Mouse (Mus musculus) ES-CJ7 (cell line): ENCODE data around the gene Gm6882.
"Not testable (repeated sequence)": the region's sequence is repeated elsewhere in the genome, so short reads cannot be mapped to it uniquely, and the experiment has no call there.

Experiments
- DNase-seq: peaks from one replicate; pipeline ENCODE4 v3.0.0; 2011; ENCODE audit warnings: low read depth, low spot score

Gm6882 gene

DNA sequence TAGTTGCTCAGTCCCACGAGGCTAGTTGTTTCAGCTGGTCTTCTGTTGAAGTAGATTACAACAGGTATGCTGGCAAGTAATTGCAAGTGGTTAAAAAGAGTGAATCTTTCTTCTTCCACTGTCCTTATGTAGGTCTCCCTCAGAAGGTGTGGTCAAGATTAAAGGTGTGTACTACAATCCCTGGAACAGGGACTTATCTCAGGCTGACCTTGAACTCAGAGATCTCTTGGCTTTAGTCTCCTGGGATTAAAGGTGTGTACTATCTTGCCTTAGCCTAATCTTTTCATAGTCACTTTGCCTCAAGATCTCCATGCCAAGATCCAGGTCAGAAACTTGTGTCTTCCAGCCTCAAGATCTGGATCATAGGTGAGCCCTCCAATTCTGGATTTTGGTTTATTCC lies at the start of gene Gm6882:
Gm6882 (minus strand) TSS at position 101 of the 400 bp plus-strand sequence.
- not testable (repeated sequence) for DNase-seq
